Mouse (Mus musculus) neural tube, embryonic 12.5 days (tissue): ENCODE results near the gene Ak8. TPM values are rescaled to one million over a fixed set of nuclear protein-coding genes. Genes with fewer than 3 reads are reported as not detected.
A peak's percentile ranks its signal among the peaks of the same experiment; 100 is the strongest.

Experiments
- ATAC-seq: fragments of 200-750 bp; cut with Nextera tagmentation; 2 replicates; pipeline ENCODE4 v1.8.0; 2017; ENCODE audit warnings: low read depth, mild to moderate bottlenecking, moderate TSS enrichment, moderate library complexity; ENCODE audit not compliant: low FRiP score
- H3K27ac ChIP-seq: fragments of 300-500 bp; sonication (generic); 2 replicates; pipeline ENCODE4 v1.5.1; 2016
- H3K27me3 ChIP-seq: fragments of 300-500 bp; sonication (generic); replicated peaks from 2 replicates; pipeline ENCODE4 v1.6.1; 2016; ENCODE audit warnings: mild to moderate bottlenecking
- H3K36me3 ChIP-seq: fragments of 300-500 bp; sonication (generic); 2 replicates; pipeline ENCODE4 v1.6.1; 2016; ENCODE audit warnings: mild to moderate bottlenecking
- H3K4me1 ChIP-seq: fragments of 300-500 bp; sonication (generic); 2 replicates; pipeline ENCODE4 v1.6.1; 2016
- H3K4me2 ChIP-seq: fragments of 300-500 bp; sonication (generic); replicated peaks from 2 replicates; pipeline ENCODE4 v1.6.1; 2016; ENCODE audit warnings: mild to moderate bottlenecking
- H3K4me3 ChIP-seq: fragments of 300-500 bp; sonication (generic); 2 replicates; pipeline ENCODE4 v1.5.1; 2016
- H3K9ac ChIP-seq: fragments of 300-500 bp; sonication (generic); 2 replicates; pipeline ENCODE4 v1.6.1; 2016; ENCODE audit warnings: mild to moderate bottlenecking
- H3K9me3 ChIP-seq: fragments of 300-500 bp; sonication (generic); 2 replicates; pipeline ENCODE4 v1.6.1; 2016; ENCODE audit warnings: mild to moderate bottlenecking
- WGBS: fragments of 180-500 bp; shearing (Covaris S2); methylation state at CpG from one replicate; pipeline ENCODE4 v1.1.7; 2016; 5-methylcytosine and 5-hydroxymethylcytosine counted together
- polyA plus RNA-seq: library from polyadenylated mRNA; unstranded; fragments of >200 nt; fragmentation: Nextera tagmentation; extraction: Ambion mirVana; gene quantifications from 2 replicates; pipeline ENCODE4 v1.2.1, GENCODE M21; 2016

Gene Ak8
- polyA plus RNA-seq, 1 experiment from 2014 or later, result 0.96 TPM

DNA sequence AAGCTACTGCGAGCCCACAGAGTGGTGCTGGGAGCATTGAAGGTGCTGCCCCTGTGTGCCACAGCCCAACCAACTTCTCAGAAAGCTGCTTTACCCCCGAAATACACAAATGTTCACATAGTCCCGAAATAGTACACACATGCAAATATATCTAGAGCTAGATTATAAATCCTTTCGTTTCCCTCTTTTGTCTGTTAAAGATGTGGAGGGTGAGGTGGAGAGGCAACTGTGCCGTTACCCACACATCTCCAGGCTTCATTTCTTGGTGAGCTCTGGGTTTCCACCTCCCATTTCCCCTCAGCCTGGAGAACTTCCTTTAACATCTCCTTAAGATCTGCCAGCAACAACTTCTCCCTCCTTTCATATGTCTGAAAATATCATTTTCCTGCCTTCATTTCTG lies 40.2 kb downstream of the Ak8 start:
- Histone ChIP-seq H3K27ac (no peak overlapping the region), H3K9ac (no peak overlapping the region), H3K4me3 (no peak overlapping the region), H3K4me2 (no peak overlapping the region), H3K9me3 (no peaks in the 10 kb centered on the region), H3K36me3 (no peaks in the 10 kb centered on the region), H3K27me3 (0 out of 2 replicates have a peak, but pooled peaks cover 2% of the 10 kb centered on the region), H3K4me1 (no peaks in the 10 kb centered on the region)
- no peak for ATAC-seq
- 84% methylated on average over 5 of the region's 5 CpGs for WGBS

DNA sequence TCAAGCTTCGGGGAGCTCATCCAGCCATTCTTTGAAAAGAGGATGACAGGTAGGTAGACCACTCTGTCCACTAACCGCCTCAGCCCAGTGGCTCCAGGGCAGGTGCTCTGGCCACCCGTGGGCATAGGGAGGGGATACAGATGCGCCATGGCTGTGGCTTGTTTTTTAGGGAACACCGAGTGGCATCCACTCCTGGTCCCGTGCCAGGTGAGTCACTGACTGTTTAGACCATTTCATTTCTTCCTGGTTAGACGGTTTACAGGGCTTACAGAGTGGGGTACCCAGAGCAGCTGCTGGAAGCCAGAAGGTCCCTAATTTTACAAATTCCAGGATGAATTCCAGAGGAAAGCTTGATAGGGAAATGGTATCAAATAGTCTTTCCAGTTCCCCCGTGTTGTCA lies 42.7 kb downstream of the Ak8 start:
- H3K4me3 ChIP-seq, result no peak overlapping the region
- H3K36me3 ChIP-seq, result no peaks in the 10 kb centered on the region
- WGBS, result 82% methylated on average over 8 of the region's 8 CpGs
- H3K4me1 ChIP-seq, result no peaks in the 10 kb centered on the region
- H3K27ac ChIP-seq, result no peak overlapping the region
- no peak overlapping the region for H3K9ac ChIP-seq
- H3K9me3 ChIP-seq, result no peaks in the 10 kb centered on the region
- 0 out of 2 replicates have a peak, but pooled peaks cover 2% of the 10 kb centered on the region for H3K27me3 ChIP-seq
- no peak for ATAC-seq
- H3K4me2 ChIP-seq, result no peak overlapping the region

DNA sequence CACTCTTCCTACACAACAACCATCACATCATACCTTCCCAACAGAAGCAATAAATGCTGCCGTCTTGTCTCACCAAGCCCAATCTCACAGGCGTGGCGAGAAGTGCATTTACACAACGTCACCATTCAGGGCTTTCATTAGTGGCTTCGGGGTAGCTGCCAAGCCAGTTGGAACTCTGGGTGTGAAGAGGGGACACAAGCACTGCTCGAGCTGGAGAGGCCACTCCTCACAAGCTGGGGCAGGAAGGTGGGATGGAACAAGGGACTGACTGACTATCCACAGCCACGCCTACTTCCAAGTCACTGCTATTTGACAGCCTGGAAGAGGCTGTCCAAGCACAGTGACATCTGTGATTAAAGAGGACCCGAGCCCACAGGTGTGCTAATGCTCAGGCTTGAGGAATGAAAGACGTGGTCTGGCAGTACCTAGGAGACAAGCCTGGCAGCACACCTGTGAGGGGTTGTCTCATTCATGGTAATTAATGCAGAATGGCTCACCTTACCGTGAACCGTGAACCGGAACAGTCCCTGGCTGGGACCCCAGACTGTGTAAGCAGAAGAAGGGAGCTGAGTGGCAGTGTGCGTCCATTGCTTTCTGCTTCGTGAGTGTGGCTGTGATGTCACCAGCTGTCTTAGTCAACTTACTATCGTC lies 46.8 kb downstream of the Ak8 start:
- H3K27me3 ChIP-seq, result peaks cover 22% of the 10 kb centered on the region
- no peaks in the 10 kb centered on the region for H3K9me3 ChIP-seq
- H3K36me3 ChIP-seq, result no peaks in the 10 kb centered on the region
- H3K27ac ChIP-seq, result no peak overlapping the region
- H3K4me3 ChIP-seq, result no peak overlapping the region
- ATAC-seq, result no peak
- WGBS, result 81% methylated on average over 15 of the region's 15 CpGs
- no peak overlapping the region for H3K9ac ChIP-seq
- H3K4me2 ChIP-seq, result no peak overlapping the region
- H3K4me1 ChIP-seq, result peaks cover 11% of the 10 kb centered on the region

DNA sequence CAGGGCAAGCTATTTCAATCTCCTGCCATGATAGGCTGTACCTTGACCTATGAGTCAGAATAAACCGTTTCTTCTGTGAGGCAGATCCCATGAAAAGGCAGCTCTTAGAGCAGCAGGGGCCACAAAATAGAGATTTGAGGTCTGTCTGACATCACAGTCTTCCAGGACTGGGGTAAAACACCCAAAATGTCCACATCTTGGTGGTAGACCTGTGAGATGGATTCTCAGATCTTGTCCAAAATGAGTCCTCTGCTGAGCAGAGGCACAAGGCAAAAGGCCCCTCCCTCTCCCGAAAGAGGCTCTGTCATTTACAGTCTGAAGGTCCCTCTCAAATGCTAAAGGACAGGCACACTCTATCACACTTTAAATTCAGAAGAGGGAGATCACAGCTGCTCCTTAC lies 47.7 kb downstream of the Ak8 start:
- no peak overlapping the region for H3K9ac ChIP-seq
- no peak overlapping the region for H3K4me3 ChIP-seq
- H3K36me3 ChIP-seq, result no peaks in the 10 kb centered on the region
- ATAC-seq, result no peak
- no peak overlapping the region for H3K27ac ChIP-seq
- H3K9me3 ChIP-seq, result no peaks in the 10 kb centered on the region
- WGBS, result 78% methylated on average over 2 of the region's 2 CpGs
- H3K4me2 ChIP-seq, result no peak overlapping the region
- H3K27me3 ChIP-seq, result peaks cover 31% of the 10 kb centered on the region
- H3K4me1 ChIP-seq, result peaks cover 17% of the 10 kb centered on the region

DNA sequence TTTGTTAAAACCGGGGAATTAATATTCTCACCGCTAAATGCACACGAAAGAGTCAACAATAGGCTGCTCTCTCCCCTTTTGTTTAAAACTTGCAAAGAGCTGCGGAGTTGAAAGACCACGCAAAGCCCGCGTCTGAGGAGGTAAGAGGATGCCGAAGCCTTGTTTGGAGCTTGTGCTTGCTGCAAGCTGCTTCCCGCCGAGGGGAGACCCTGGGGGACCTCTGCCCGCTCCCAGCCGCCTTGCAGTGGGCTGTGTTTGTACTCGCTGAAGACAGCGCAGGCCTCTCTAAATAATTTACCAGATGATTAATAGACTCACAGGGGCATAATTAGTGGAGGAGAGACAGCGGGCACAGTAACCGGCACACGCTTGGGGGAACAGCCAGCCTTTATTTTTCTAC lies 51.2 kb downstream of the Ak8 start:
- Histone ChIP-seq H3K27me3 (peaks cover 53% of the 10 kb centered on the region), H3K27ac (no peak overlapping the region), H3K4me1 (peaks cover 23% of the 10 kb centered on the region), H3K4me2 (peak overlapping the region; percentile 58), H3K4me3 (peak overlapping the region; percentile 22), H3K9me3 (no peaks in the 10 kb centered on the region), H3K36me3 (no peaks in the 10 kb centered on the region), H3K9ac (peak overlapping the region; percentile 33; the same call in 1 of the 2 replicates)
- ATAC-seq, result no peak
- WGBS, result under 1% methylated on average over 17 of the region's 17 CpGs

DNA sequence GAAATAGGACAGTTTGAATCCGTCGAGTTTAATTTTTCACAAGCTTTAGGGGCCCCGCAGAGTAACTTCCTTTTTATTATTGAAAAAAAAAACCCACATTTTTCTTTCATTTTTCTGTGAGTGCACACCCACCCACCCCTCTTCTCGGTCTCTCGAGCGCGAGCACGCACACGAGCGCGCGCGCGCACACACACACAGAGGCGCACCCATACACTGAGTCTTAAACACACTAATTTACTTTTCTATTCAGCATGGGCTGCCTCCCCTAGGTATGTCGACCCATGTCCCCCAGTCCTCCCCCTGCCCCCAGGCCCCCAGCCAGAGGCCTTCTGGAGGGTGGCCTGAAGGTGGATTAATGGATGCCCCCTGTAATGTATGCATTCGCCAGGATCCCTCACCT lies 51.7 kb downstream of the Ak8 start:
- H3K4me1 ChIP-seq, result peaks cover 23% of the 10 kb centered on the region
- WGBS, result 11% methylated on average over 17 of the region's 17 CpGs
- peak overlapping the region; percentile 22 for H3K4me3 ChIP-seq
- no peaks in the 10 kb centered on the region for H3K36me3 ChIP-seq
- no peak overlapping the region for H3K27ac ChIP-seq
- H3K9me3 ChIP-seq, result no peaks in the 10 kb centered on the region
- H3K27me3 ChIP-seq, result peaks cover 53% of the 10 kb centered on the region
- H3K4me2 ChIP-seq, result peak overlapping the region; percentile 58
- ATAC-seq, result no peak
- peak overlapping the region; percentile 5; the same call in 1 of the 2 replicates for H3K9ac ChIP-seq

DNA sequence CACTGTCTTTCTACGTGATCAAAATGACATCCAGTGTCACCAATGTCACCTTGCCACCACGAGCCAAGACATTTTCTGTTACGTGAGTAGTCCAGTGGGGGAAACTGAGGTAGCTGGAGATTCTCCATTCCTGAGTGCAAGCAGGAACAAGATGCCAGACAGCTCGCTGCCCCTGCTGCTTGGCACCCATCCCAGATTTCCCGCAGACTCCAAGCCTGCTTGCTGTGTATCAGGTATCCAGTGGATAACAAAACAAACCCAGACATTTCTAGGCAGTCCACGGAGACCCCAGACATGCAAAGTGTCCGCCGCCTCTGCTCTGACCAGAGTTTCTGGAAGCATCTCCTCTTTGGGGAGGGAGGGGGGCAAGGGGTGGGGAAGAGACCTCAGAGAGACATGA lies 52.4 kb downstream of the Ak8 start:
- H3K27me3 ChIP-seq, result peaks cover 53% of the 10 kb centered on the region
- no peak overlapping the region for H3K9ac ChIP-seq
- H3K4me3 ChIP-seq, result no peak overlapping the region
- WGBS, result 54% methylated on average over 8 of the region's 8 CpGs
- no peaks in the 10 kb centered on the region for H3K36me3 ChIP-seq
- H3K4me2 ChIP-seq, result 0 out of 2 replicates have a peak overlapping the region, but pooled peaks have one; percentile 58
- ATAC-seq, result no peak
- H3K27ac ChIP-seq, result no peak overlapping the region
- peaks cover 23% of the 10 kb centered on the region for H3K4me1 ChIP-seq
- no peaks in the 10 kb centered on the region for H3K9me3 ChIP-seq

DNA sequence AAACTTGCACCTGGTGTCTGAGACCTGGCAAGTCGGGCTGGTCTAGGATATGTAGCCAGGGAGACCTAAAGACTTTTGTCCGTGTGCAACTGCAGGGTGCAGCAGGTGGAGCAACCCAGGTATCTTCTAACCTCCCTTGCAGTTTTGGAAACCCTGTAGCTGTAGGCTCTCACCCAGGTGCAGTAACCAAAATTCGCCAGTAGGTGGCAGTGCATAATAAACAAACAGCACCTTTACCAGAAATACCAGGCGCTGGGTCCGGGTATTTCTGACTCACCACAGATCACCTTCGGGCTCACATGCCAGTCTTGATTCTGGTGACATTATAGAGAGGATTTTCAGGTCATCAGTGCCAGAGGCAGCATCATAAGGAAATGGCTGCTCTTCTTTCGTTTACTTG lies 55.5 kb downstream of the Ak8 start:
- WGBS, result 6% methylated on average over 7 of the region's 7 CpGs
- ATAC-seq, result no peak
- Histone ChIP-seq H3K4me3 (no peak overlapping the region), H3K9ac (no peak overlapping the region), H3K4me2 (no peak overlapping the region; the same call in 1 of the 2 replicates), H3K4me1 (peaks cover 22% of the 10 kb centered on the region), H3K36me3 (no peaks in the 10 kb centered on the region), H3K27me3 (peaks cover 49% of the 10 kb centered on the region), H3K9me3 (no peaks in the 10 kb centered on the region), H3K27ac (no peak overlapping the region)

DNA sequence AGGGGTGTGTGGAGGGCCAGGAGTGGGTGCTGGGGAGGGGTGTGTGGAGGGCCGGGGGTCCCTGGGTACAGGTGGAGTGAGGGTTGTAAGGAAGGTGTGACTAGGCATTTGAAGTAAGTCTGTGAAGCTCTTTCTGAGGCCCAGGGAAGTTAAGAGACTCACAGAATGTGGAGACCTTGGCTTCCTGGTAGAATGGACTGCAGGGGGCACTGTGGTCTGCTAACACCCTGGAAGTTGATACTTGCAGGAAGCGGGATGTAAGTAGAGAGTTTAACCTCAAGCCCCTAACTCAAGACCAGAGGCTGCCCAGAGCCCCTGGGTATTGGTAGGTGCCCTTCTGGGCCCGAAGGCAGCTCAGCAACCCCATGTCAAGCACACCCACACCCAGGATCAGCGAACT lies 56.2 kb downstream of the Ak8 start:
- Histone ChIP-seq H3K9me3 (no peaks in the 10 kb centered on the region), H3K4me2 (no peak overlapping the region; the same call in 1 of the 2 replicates), H3K36me3 (no peaks in the 10 kb centered on the region), H3K4me1 (peaks cover 14% of the 10 kb centered on the region), H3K27me3 (peaks cover 43% of the 10 kb centered on the region), H3K27ac (no peak overlapping the region), H3K9ac (no peak overlapping the region), H3K4me3 (no peak overlapping the region)
- no peak for ATAC-seq
- 40% methylated on average over 4 of the region's 4 CpGs for WGBS

DNA sequence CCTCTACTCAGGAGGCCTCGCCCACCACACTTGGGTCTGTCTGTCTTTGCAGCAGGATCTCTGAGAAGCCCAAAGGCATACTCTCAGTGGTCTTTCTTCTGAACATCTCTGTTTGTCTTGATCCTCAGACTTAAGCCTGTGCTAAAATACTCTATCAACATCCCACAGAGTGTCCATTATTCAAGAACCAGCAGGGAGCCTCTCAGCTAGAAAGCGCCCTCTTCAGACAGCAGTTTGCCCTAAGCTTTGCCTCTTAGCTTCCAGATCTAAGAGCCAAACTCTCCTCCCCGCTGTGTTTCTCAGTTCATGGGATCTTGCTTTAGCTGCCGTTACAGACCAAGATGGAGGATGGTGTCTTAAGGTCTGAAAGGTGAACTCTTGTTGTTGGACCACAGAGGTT lies 59.5 kb downstream of the Ak8 start:
- H3K36me3 ChIP-seq, result no peaks in the 10 kb centered on the region
- no peaks in the 10 kb centered on the region for H3K9me3 ChIP-seq
- WGBS, result 47% methylated on average over 4 of the region's 4 CpGs
- H3K9ac ChIP-seq, result no peak overlapping the region
- H3K27ac ChIP-seq, result no peak overlapping the region
- no peak overlapping the region for H3K4me2 ChIP-seq
- no peak overlapping the region for H3K4me3 ChIP-seq
- H3K27me3 ChIP-seq, result peaks cover 14% of the 10 kb centered on the region
- ATAC-seq, result no peak
- no peaks in the 10 kb centered on the region for H3K4me1 ChIP-seq

DNA sequence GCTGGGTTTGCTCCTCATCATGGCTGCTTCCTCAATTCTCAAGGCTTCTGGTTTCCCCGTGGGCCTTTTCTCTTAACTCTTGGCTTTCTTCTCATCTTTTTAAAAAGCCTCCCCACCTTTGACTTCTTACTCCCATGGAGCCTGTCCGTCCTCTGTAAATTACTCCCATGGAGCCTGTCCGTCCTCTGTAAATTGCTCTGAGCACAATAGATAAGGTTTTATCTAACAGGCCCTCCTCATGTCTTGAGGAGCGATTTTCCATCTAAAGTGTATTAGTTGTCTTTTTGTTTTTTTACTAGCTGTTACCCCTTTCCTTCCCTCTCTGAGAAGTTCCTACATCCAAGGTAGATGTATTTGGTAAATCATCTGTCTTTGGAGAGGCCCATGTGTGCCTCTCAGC lies 66.6 kb downstream of the Ak8 start:
- Histone ChIP-seq H3K4me2 (no peak overlapping the region), H3K4me3 (no peak overlapping the region), H3K27ac (no peak overlapping the region), H3K9ac (no peak overlapping the region), H3K4me1 (peaks cover 13% of the 10 kb centered on the region), H3K36me3 (no peaks in the 10 kb centered on the region), H3K9me3 (no peaks in the 10 kb centered on the region), H3K27me3 (no peaks in the 10 kb centered on the region)
- 82% methylated on average over 4 of the region's 4 CpGs for WGBS
- no peak for ATAC-seq

DNA sequence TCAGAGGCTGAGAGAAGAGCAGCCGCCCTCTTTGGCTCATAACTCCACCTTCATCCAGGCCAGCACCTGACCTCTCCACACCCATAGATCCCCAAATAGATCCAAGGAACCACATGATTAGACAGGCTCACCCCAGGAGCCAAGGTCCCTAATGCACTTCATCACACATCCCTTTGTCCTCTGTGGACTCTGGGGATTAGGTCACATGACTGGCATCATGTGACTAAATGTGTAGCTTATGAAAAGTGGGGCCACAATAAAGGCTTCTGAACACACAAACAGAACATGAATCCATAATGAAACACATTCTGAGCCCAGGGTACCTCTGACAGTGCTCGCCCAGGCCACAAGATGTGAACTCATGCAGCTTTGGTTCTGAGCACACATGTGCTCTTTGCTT lies 67.1 kb downstream of the Ak8 start:
- Histone ChIP-seq H3K4me3 (no peak overlapping the region), H3K9me3 (no peaks in the 10 kb centered on the region), H3K9ac (no peak overlapping the region), H3K36me3 (no peaks in the 10 kb centered on the region), H3K4me2 (no peak overlapping the region), H3K27me3 (no peaks in the 10 kb centered on the region), H3K4me1 (peaks cover 15% of the 10 kb centered on the region), H3K27ac (no peak overlapping the region)
- ATAC-seq, result no peak
- 90% methylated on average over 2 of the region's 2 CpGs for WGBS

DNA sequence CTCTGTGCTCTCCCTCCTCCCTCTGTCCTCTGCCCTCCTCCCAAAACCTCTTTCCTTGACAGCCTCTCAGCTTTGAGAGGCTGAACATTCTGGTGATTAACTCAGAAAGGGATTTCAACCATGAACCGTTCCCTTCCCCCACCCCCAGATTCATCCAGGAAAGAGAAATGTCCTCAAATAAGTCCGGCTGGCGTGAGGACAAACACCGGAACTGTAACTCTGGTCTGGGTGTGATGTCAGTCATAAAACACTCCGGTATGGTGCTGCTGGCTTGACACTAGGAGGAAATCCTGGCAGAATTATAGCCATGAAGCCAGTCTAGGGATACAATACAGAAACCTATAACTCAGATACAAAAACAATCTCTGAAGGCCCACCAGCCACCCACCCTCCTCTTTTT lies 70.7 kb downstream of the Ak8 start:
- 28% methylated on average over 5 of the region's 5 CpGs for WGBS
- H3K27ac ChIP-seq, result 0 out of 2 replicates have a peak overlapping the region, but pooled peaks have one; percentile 7
- H3K9ac ChIP-seq, result no peak overlapping the region
- no peak overlapping the region for H3K4me3 ChIP-seq
- no peaks in the 10 kb centered on the region for H3K9me3 ChIP-seq
- no peak for ATAC-seq
- 0 out of 2 replicates have a peak overlapping the region, but pooled peaks have one; percentile 10 for H3K4me2 ChIP-seq
- peaks cover 15% of the 10 kb centered on the region for H3K4me1 ChIP-seq
- H3K27me3 ChIP-seq, result no peaks in the 10 kb centered on the region
- no peaks in the 10 kb centered on the region for H3K36me3 ChIP-seq
